Comparison of ENCODE assay signal across 8 mouse cellular contexts in genomic region chr7:130263799-130264351, GRCm38 (mm10).
DNase-seq lines count a peak whose midpoint lies in the region; ATAC-seq lines count a peak whose summit lies in the region.

No protein-coding gene starts in this region.

- H3K27ac ChIP-seq in forebrain, embryonic 15.5 days (replicated peaks) = peak overlapping the region; percentile 87
- no peak overlapping the region; the same call in 1 of the 2 replicates for H3K27ac ChIP-seq in liver, embryonic 11.5 days (ENCODE audit: low read depth, low read length)
- peak overlapping the region; percentile 63 for H3K27ac ChIP-seq in neural tube, embryonic 15.5 days (replicated peaks)

- no peaks in the 10 kb centered on the region for H3K9me3 ChIP-seq in forebrain, embryonic 15.5 days
- no peaks in the 10 kb centered on the region for H3K9me3 ChIP-seq in liver, embryonic 11.5 days (ENCODE audit: control insufficient read depth, low read length)
- H3K9me3 ChIP-seq in neural tube, embryonic 15.5 days (replicated peaks) = no peaks in the 10 kb centered on the region

- WGBS in forebrain, embryonic 15.5 days = 1% methylated on average over 20 of the region's 20 CpGs
- 7% methylated on average over 20 of the region's 20 CpGs for WGBS in liver, embryonic 11.5 days
- WGBS in neural tube, embryonic 15.5 days = 3% methylated on average over 20 of the region's 20 CpGs

- DNase-seq in ovary, postnatal 36 days (ENCODE audit: low spot score) = peak; percentile 35
- no peak for DNase-seq in ovary, adult 18-20 months (ENCODE audit: low spot score)
- DNase-seq in liver, embryonic 11.5 days (ENCODE audit: low spot score) = peak; percentile 43
- DNase-seq in left cerebral cortex, postnatal 4 days = no peak
- no peak for DNase-seq in cerebellum, adult 8-10 months
- DNase-seq in heart, postnatal 36 days = no peak

- intact Hi-C loops in left cerebral cortex, postnatal 4 days (cut with DNase I) = loop anchor here (5.0 to 10.0 kb wide), 3 partner anchors 111 to 612 kb away; no protein-coding TSS in a partner anchor
- intact Hi-C loops in heart, postnatal 36 days (cut with DNase I) = no loop called here

- H3K36me3 ChIP-seq in forebrain, embryonic 15.5 days = no peaks in the 10 kb centered on the region
- H3K36me3 ChIP-seq in liver, embryonic 11.5 days (ENCODE audit: control insufficient read depth, insufficient read depth, low read length) = no peaks in the 10 kb centered on the region
- H3K36me3 ChIP-seq in neural tube, embryonic 15.5 days = no peaks in the 10 kb centered on the region

- H3K27me3 ChIP-seq in forebrain, embryonic 15.5 days = no peaks in the 10 kb centered on the region
- peaks cover 55% of the 10 kb centered on the region for H3K27me3 ChIP-seq in liver, embryonic 11.5 days (replicated peaks; ENCODE audit: control insufficient read depth, insufficient read depth, low read length)
- no peaks in the 10 kb centered on the region for H3K27me3 ChIP-seq in neural tube, embryonic 15.5 days (replicated peaks)

- ATAC-seq in forebrain, embryonic 15.5 days (replicated peaks) = peak; percentile 11; the same call in 1 of the 2 replicates
- no peak for ATAC-seq in liver, embryonic 11.5 days (replicated peaks; ENCODE audit: low FRiP score)
- no peak for ATAC-seq in neural tube, embryonic 15.5 days (ENCODE audit: low FRiP score)

- H3K9ac ChIP-seq in forebrain, embryonic 15.5 days (replicated peaks) = peak overlapping the region; percentile 80
- peak overlapping the region; percentile 65 for H3K9ac ChIP-seq in liver, embryonic 11.5 days (ENCODE audit: low read depth, low read length)
- peak overlapping the region; percentile 77 for H3K9ac ChIP-seq in neural tube, embryonic 15.5 days (replicated peaks)

- peaks cover 70% of the 10 kb centered on the region for H3K4me1 ChIP-seq in forebrain, embryonic 15.5 days
- H3K4me1 ChIP-seq in liver, embryonic 11.5 days (replicated peaks; ENCODE audit: control insufficient read depth, insufficient read depth, low read length) = peaks cover 12% of the 10 kb centered on the region
- peaks cover 80% of the 10 kb centered on the region for H3K4me1 ChIP-seq in neural tube, embryonic 15.5 days

- peak overlapping the region; percentile 75 for H3K4me3 ChIP-seq in forebrain, embryonic 15.5 days
- H3K4me3 ChIP-seq in liver, embryonic 11.5 days (ENCODE audit: low read depth, low read length) = peak overlapping the region; percentile 65
- H3K4me3 ChIP-seq in neural tube, embryonic 15.5 days (replicated peaks) = peak overlapping the region; percentile 70

- peak overlapping the region; percentile 85 for H3K4me2 ChIP-seq in forebrain, embryonic 15.5 days (replicated peaks)
- peak overlapping the region; percentile 66 for H3K4me2 ChIP-seq in liver, embryonic 11.5 days
- H3K4me2 ChIP-seq in neural tube, embryonic 15.5 days = peak overlapping the region; percentile 97

Comparison
In these comparisons a context has a peak if more than half of its experiments do, and no peak if none do; other contexts are left out.
1. DNase-seq: peak in ovary, postnatal 36 days (single experiment) and liver, embryonic 11.5 days (single experiment); none in ovary, adult 18-20 months (single experiment), left cerebral cortex, postnatal 4 days (single experiment), cerebellum, adult 8-10 months (single experiment) and heart, postnatal 36 days (0 of 2).
2. Peak in every context shown above with its lines, with median percentiles within 50 percentile points of each other: H3K4me2 ChIP-seq, H3K4me3 ChIP-seq and H3K9ac ChIP-seq.